Mouse (Mus musculus) adrenal gland, adult 2 months (tissue): ENCODE data around the gene Foxa1. TPM values are rescaled to one million over a fixed set of nuclear protein-coding genes. Genes with fewer than 3 reads are reported as not detected.

ENCODE experiments used
- DNase-seq: peaks from one replicate; pipeline ENCODE4 v3.0.0; 2021
- long read RNA-seq: library from polyadenylated mRNA; stranded (forward); transcript quantifications from one replicate; pipeline ENCODE4 v2.0.0, GENCODE M21; 2021
- polyA plus RNA-seq: library from polyadenylated mRNA; depleted of rRNA; stranded (reverse); fragments of >200 nt; gene quantifications from 2 replicates; pipeline ENCODE4 v1.2.3, GENCODE M21; 2012; rRNA removed
- total RNA-seq, 2 experiments: library from RNA; stranded (reverse); gene quantifications; 2 replicates each; pipeline ENCODE4 v1.2.3; 2021

Foxa1 gene
- total RNA-seq: not detected
- 0.03 TPM in 1 of 2 replicates, not detected in the other for polyA plus RNA-seq
- long read RNA-seq: 0 reads

- peak; percentile 18 for DNase-seq
Measured at GRCm38 (mm10) chr12:57546415-57547201, at the start of gene Foxa1. Foxa1 (minus strand) TSS chr12:57546916.

- peak; percentile 9 for DNase-seq
Measured at GRCm38 (mm10) chr12:57575931-57576628, 29.4 kb upstream of the Foxa1 start.

- no peak for DNase-seq
Measured at GRCm38 (mm10) chr12:57572415-57572814, 25.7 kb upstream of the Foxa1 start.

GRCm38 (mm10) chr12:57571773-57572172, 25.1 kb upstream of the Foxa1 start:
- DNase-seq: no peak

GRCm38 (mm10) chr12:57563909-57564308, 17.2 kb upstream of the Foxa1 start, which contains the start of gene Ttc6:
Ttc6 (plus strand) TSS chr12:57564113.
- DNase-seq: no peak

- DNase-seq: no peak
Measured at GRCm38 (mm10) chr12:57554091-57554490, 7.4 kb upstream of the Foxa1 start.

- no peak for DNase-seq
Measured at GRCm38 (mm10) chr12:57552286-57552685, 5.6 kb upstream of the Foxa1 start.

GRCm38 (mm10) chr12:57550881-57551280, 4.2 kb upstream of the Foxa1 start:
- DNase-seq: no peak

GRCm38 (mm10) chr12:57550181-57550808, 3.6 kb upstream of the Foxa1 start:
- DNase-seq: no peak

GRCm38 (mm10) chr12:57549667-57550160, 3.0 kb upstream of the Foxa1 start:
- DNase-seq: no peak

GRCm38 (mm10) chr12:57548981-57549666, 2.4 kb upstream of the Foxa1 start:
- DNase-seq: no peak

- DNase-seq: no peak
Measured at GRCm38 (mm10) chr12:57548352-57548980, 1.8 kb upstream of the Foxa1 start.

- no peak for DNase-seq
Measured at GRCm38 (mm10) chr12:57547890-57548289, 1.2 kb upstream of the Foxa1 start.

- peak; percentile 38 for DNase-seq
Measured at GRCm38 (mm10) chr12:57545371-57546241, 1.1 kb downstream of the Foxa1 start.

GRCm38 (mm10) chr12:57544641-57545370, 1.9 kb downstream of the Foxa1 start:
- DNase-seq: peak; percentile 45

GRCm38 (mm10) chr12:57543627-57543991, 3.1 kb downstream of the Foxa1 start:
- no peak for DNase-seq

GRCm38 (mm10) chr12:57542746-57543626, 3.7 kb downstream of the Foxa1 start:
- no peak for DNase-seq

GRCm38 (mm10) chr12:57541931-57542745, 4.6 kb downstream of the Foxa1 start:
- DNase-seq: no peak
